Mouse (Mus musculus) kidney, adult 2 months (tissue): ENCODE results near the gene Rpl23a.

Experiments
- CTCF ChIP-seq: fragments of 200-500 bp; conservative IDR thresholded peaks from 2 replicates; pipeline ENCODE4 v1.5.1; 2011; ENCODE audit warnings: low read depth, mild to moderate bottlenecking, control low read depth, low read length, moderate library complexity, mixed read lengths; ENCODE audit not compliant: insufficient read depth, insufficient read length
- POLR2A ChIP-seq: fragments of 200-500 bp; IDR thresholded peaks from one replicate; pipeline ENCODE4 v1.6.1; 2011; ENCODE audit warnings: low read depth, low read length, control low read depth

GRCm38 (mm10) chr11:78175771-78176401 lies 7.5 kb downstream of the Rpl23a start:
- TF ChIP-seq CTCF (no peak), POLR2A (peak; percentile 7)
